Mouse (Mus musculus) hindbrain, embryonic 11.5 days (tissue): ENCODE results near the gene Kalrn. TPM values are rescaled to one million over a fixed set of nuclear protein-coding genes. Genes with fewer than 3 reads are reported as not detected.

Experiments
- ATAC-seq: fragments of 200-750 bp; cut with Nextera tagmentation; 2 replicates; pipeline ENCODE4 v1.8.0; 2017; ENCODE audit warnings: mild to moderate bottlenecking, moderate TSS enrichment, moderate library complexity; ENCODE audit not compliant: low FRiP score
- DNase-seq: peaks from one replicate; pipeline ENCODE4 v3.0.0-alpha.2; 2015; ENCODE audit warnings: low spot score
- H3K27ac ChIP-seq: fragments of 300-500 bp; sonication (generic); 2 replicates; pipeline ENCODE4 v1.5.1; 2014; ENCODE audit warnings: mild to moderate bottlenecking, low read depth, low read length
- H3K27me3 ChIP-seq: fragments of 300-500 bp; sonication (generic); 2 replicates; pipeline ENCODE4 v1.6.1; 2014; ENCODE audit warnings: mild to moderate bottlenecking, low read length, moderate library complexity, mixed read lengths; ENCODE audit not compliant: control insufficient read depth, insufficient read depth
- H3K36me3 ChIP-seq: fragments of 300-500 bp; sonication (generic); 2 replicates; pipeline ENCODE4 v1.6.1; 2014; ENCODE audit warnings: mild to moderate bottlenecking, low read length, moderate library complexity, mixed read lengths; ENCODE audit not compliant: control insufficient read depth, insufficient read depth
- H3K4me1 ChIP-seq: fragments of 300-500 bp; sonication (generic); replicated peaks from 2 replicates; pipeline ENCODE4 v1.6.1; 2014; ENCODE audit warnings: low read length, mixed read lengths; ENCODE audit not compliant: control insufficient read depth, insufficient read depth
- H3K4me2 ChIP-seq: fragments of 300-500 bp; sonication (generic); replicated peaks from 2 replicates; pipeline ENCODE4 v1.6.1; 2014; ENCODE audit warnings: mild to moderate bottlenecking, low read depth, low read length
- H3K4me3 ChIP-seq: fragments of 300-500 bp; sonication (generic); 2 replicates; pipeline ENCODE4 v1.5.1; 2014; ENCODE audit warnings: low read depth, low read length
- H3K9ac ChIP-seq: fragments of 300-500 bp; sonication (generic); 2 replicates; pipeline ENCODE4 v1.6.1; 2014; ENCODE audit warnings: low read depth, low read length
- H3K9me3 ChIP-seq: fragments of 300-500 bp; sonication (generic); 2 replicates; pipeline ENCODE4 v1.6.1; 2016; ENCODE audit warnings: low read length; ENCODE audit not compliant: control insufficient read depth
- WGBS: fragments of 180-500 bp; shearing (Covaris S2); extraction: QIAGEN DNeasy Blood & Tissue Kit; methylation state at CpG from one replicate; pipeline ENCODE4 v1.1.7; 2014; 5-methylcytosine and 5-hydroxymethylcytosine counted together
- polyA plus RNA-seq: library from polyadenylated mRNA; unstranded; fragments of >200 nt; fragmentation: Nextera tagmentation; extraction: Ambion mirVana; gene quantifications from 2 replicates; pipeline ENCODE4 v1.2.1, GENCODE M21; 2014

The Kalrn gene
- polyA plus RNA-seq, 1 experiment from 2014 or later, result 25.6 TPM

DNA sequence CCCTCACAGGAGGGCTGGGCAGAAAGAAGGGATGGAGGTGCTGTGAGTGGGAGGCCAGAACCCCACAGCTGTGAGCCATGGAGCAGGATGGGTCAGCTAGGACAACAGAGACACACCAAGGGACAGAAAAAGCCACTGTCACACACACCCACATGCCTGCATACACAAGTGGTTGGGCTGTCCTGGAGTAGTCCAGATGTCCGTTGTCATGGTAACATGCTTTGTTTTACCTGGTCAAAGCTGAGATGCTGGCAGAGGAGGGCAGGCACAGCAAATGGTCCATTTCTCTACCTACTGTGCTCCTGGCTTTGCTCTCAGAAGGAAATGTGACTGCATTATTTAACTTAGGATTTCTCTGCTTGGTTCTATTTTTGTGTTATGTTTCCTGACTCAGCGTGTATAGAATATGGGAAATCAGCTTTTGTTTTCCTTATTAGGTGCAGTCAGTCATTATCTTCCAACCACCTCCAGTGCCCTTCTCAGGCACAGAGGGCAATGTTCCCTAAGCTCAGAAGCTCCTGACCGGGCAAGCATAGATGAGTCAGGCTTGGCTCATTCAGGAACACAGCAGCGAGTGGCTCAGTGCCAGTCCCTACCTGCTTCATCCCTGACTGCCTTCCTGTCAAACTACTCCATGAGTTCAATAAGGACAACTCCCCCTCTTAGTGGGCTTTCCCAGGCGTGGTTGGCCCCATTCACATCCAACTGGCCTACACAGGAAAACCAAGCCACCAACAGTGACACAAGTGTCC is 183.6 kb downstream of the Kalrn start:
- WGBS, result 77% methylated on average over 5 of the region's 5 CpGs
- no peak overlapping the region for H3K9ac ChIP-seq
- H3K9me3 ChIP-seq, result no peaks in the 10 kb centered on the region
- ATAC-seq (no peak), DNase-seq (no peak)
- no peaks in the 10 kb centered on the region for H3K4me1 ChIP-seq
- no peak overlapping the region for H3K27ac ChIP-seq
- no peaks in the 10 kb centered on the region for H3K36me3 ChIP-seq
- H3K4me3 ChIP-seq, result no peak overlapping the region
- H3K27me3 ChIP-seq, result no peaks in the 10 kb centered on the region
- no peak overlapping the region for H3K4me2 ChIP-seq

- 84% methylated on average over 6 of the region's 6 CpGs for WGBS
- H3K9me3 ChIP-seq, result no peaks in the 10 kb centered on the region
- H3K27ac ChIP-seq, result no peak overlapping the region
- no peak overlapping the region for H3K4me2 ChIP-seq
- ATAC-seq, result no peak
- no peaks in the 10 kb centered on the region for H3K27me3 ChIP-seq
- no peaks in the 10 kb centered on the region for H3K36me3 ChIP-seq
- DNase-seq, result no peak
- H3K4me1 ChIP-seq, result no peaks in the 10 kb centered on the region
- H3K4me3 ChIP-seq, result no peak overlapping the region
- no peak overlapping the region for H3K9ac ChIP-seq
Observed at GRCm38 (mm10) chr16:34388871-34389270, 184.5 kb downstream of the Kalrn start.

- no peak for DNase-seq
- Histone ChIP-seq H3K4me2 (no peak overlapping the region), H3K27ac (no peak overlapping the region), H3K36me3 (no peaks in the 10 kb centered on the region), H3K9me3 (no peaks in the 10 kb centered on the region), H3K4me3 (no peak overlapping the region), H3K9ac (no peak overlapping the region), H3K27me3 (no peaks in the 10 kb centered on the region), H3K4me1 (no peaks in the 10 kb centered on the region)
- WGBS, result 95% methylated on average over 8 of the region's 8 CpGs
- no peak for ATAC-seq
Observed at GRCm38 (mm10) chr16:34385065-34385464, 188.3 kb downstream of the Kalrn start.

- Histone ChIP-seq H3K36me3 (no peaks in the 10 kb centered on the region), H3K9ac (no peak overlapping the region), H3K4me3 (no peak overlapping the region), H3K27me3 (no peaks in the 10 kb centered on the region), H3K9me3 (no peaks in the 10 kb centered on the region), H3K4me2 (no peak overlapping the region), H3K27ac (no peak overlapping the region; the same call in 1 of the 2 replicates), H3K4me1 (no peaks in the 10 kb centered on the region)
- peak; percentile 36 for DNase-seq
- 74% methylated on average over 4 of the region's 4 CpGs for WGBS
- ATAC-seq, result peak; percentile 47
Observed at GRCm38 (mm10) chr16:34382992-34383391, 190.3 kb downstream of the Kalrn start.

DNA sequence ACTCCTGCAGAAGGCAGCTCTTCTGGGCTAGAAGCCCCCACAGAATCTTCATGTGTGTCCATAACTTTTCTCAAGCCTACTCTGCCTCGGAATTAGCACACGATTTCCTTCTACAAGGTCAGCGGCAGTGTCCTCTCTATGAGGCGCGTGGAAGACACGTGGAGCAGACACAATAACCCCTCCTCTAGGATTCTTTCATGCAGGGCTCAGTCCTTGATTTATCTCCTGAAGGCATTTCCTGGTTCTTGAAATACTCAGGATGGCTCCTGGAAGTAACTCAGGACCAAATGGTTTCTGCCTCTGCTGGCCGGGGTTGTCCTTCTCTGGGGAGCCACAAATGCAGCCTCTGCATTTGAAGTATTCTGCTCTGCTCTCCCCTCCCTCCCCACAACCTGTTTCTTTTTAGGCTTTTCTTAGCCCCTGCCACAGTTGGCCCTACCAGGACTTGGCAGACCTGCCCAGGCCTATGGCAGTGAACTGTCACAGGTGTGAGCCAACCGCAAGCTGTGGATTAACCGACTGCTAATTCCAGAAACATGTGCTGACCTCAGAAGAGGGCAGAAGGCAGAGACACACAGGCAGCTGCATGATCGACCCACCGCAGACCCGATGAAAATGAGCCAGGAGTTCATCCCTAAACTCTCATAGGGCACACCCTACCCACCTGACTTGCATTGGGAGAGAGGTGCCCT is 197.0 kb downstream of the Kalrn start:
- no peaks in the 10 kb centered on the region for H3K9me3 ChIP-seq
- ATAC-seq, result no peak
- no peaks in the 10 kb centered on the region for H3K4me1 ChIP-seq
- no peak overlapping the region for H3K4me3 ChIP-seq
- 85% methylated on average over 12 of the region's 12 CpGs for WGBS
- H3K9ac ChIP-seq, result no peak overlapping the region
- no peaks in the 10 kb centered on the region for H3K27me3 ChIP-seq
- H3K27ac ChIP-seq, result no peak overlapping the region
- no peaks in the 10 kb centered on the region for H3K36me3 ChIP-seq
- H3K4me2 ChIP-seq, result no peak overlapping the region
- no peak for DNase-seq

GRCm38 (mm10) chr16:34373519-34373918 is 199.8 kb downstream of the Kalrn start:
- H3K27me3 ChIP-seq, result no peaks in the 10 kb centered on the region
- 74% methylated on average over 4 of the region's 4 CpGs for WGBS
- no peak overlapping the region for H3K4me2 ChIP-seq
- H3K36me3 ChIP-seq, result no peaks in the 10 kb centered on the region
- no peak overlapping the region for H3K4me3 ChIP-seq
- no peak for DNase-seq
- no peak overlapping the region for H3K27ac ChIP-seq
- ATAC-seq, result no peak
- no peaks in the 10 kb centered on the region for H3K9me3 ChIP-seq
- no peaks in the 10 kb centered on the region for H3K4me1 ChIP-seq
- H3K9ac ChIP-seq, result no peak overlapping the region

- Histone ChIP-seq H3K4me1 (no peaks in the 10 kb centered on the region), H3K27me3 (no peaks in the 10 kb centered on the region), H3K9me3 (no peaks in the 10 kb centered on the region), H3K4me3 (no peak overlapping the region), H3K36me3 (no peaks in the 10 kb centered on the region), H3K4me2 (no peak overlapping the region), H3K27ac (no peak overlapping the region), H3K9ac (no peak overlapping the region)
- no peak for ATAC-seq
- no peak for DNase-seq
- 79% methylated on average over 15 of the region's 15 CpGs for WGBS
Observed at GRCm38 (mm10) chr16:34372103-34372741, 201.1 kb downstream of the Kalrn start.

DNA sequence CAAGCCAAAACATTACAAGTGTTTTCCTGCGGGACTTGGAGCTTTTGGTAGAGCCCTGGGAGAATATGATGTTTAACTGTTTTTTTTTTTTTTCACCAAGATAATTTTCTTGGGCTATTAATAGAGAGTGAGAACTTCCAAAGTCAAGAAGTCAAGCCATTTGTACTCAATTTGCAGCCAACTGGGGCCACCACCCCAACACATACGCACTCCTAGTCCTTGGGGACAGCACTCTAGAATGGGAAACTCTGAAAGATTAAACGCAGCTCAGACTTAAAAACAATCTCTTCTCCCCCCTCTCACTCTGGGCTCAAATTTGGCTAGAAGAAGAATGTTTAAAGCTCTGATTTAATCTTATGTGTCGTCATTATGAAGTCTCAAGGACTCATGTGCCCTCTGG is 214.1 kb downstream of the Kalrn start:
- no peak for ATAC-seq
- Histone ChIP-seq H3K4me3 (no peak overlapping the region), H3K4me2 (no peak overlapping the region), H3K4me1 (no peaks in the 10 kb centered on the region), H3K27ac (no peak overlapping the region), H3K27me3 (no peaks in the 10 kb centered on the region), H3K9me3 (no peaks in the 10 kb centered on the region), H3K9ac (no peak overlapping the region), H3K36me3 (no peaks in the 10 kb centered on the region)
- DNase-seq, result no peak
- WGBS, result 86% methylated on average over 4 of the region's 4 CpGs
